Mouse (Mus musculus) c-Kit-negative CD71-positive TER-119-positive erythroid progenitor cells, embryonic 14.5 days (primary cell): ENCODE results near the gene Gpr146.
"Not testable (repeated sequence)": the region's sequence is repeated elsewhere in the genome, so short reads cannot be mapped to it uniquely, and the experiment has no call there.

Experiments used
- DNase-seq: peaks from one replicate; pipeline ENCODE4 v3.0.0-alpha.2; 2013; ENCODE audit warnings: low read depth, low spot score

The Gpr146 gene

GRCm38 (mm10) chr5:139377468-139378270 lies at the start of gene Gpr146:
Gene Gpr146, plus strand, starts transcription at chr5:139377697.
- no peak for DNase-seq

- no peak for DNase-seq
Measured at GRCm38 (mm10) chr5:139330766-139331165, 46.7 kb upstream of the Gpr146 start.

GRCm38 (mm10) chr5:139331742-139332141 lies 45.8 kb upstream of the Gpr146 start:
- DNase-seq, result peak; percentile 54

GRCm38 (mm10) chr5:139332590-139333272 lies 44.8 kb upstream of the Gpr146 start:
- no peak for DNase-seq

- no peak for DNase-seq
Measured at GRCm38 (mm10) chr5:139333301-139334013, 44.0 kb upstream of the Gpr146 start.

- not testable (repeated sequence) for DNase-seq
Measured at GRCm38 (mm10) chr5:139334394-139334793, 43.1 kb upstream of the Gpr146 start.

GRCm38 (mm10) chr5:139335634-139336033 lies 41.9 kb upstream of the Gpr146 start:
- no peak for DNase-seq

- no peak for DNase-seq
Measured at GRCm38 (mm10) chr5:139337826-139338370, 39.6 kb upstream of the Gpr146 start.

GRCm38 (mm10) chr5:139338403-139338802 lies 39.1 kb upstream of the Gpr146 start:
- no peak for DNase-seq

GRCm38 (mm10) chr5:139338891-139339290 lies 38.6 kb upstream of the Gpr146 start:
- no peak for DNase-seq

- peak; percentile 68 for DNase-seq
Measured at GRCm38 (mm10) chr5:139344021-139344686, 33.3 kb upstream of the Gpr146 start.

GRCm38 (mm10) chr5:139344687-139345363 lies 32.7 kb upstream of the Gpr146 start:
- peak; percentile 87 for DNase-seq

GRCm38 (mm10) chr5:139345364-139345714 lies 32.2 kb upstream of the Gpr146 start:
- no peak for DNase-seq

GRCm38 (mm10) chr5:139347225-139347624 lies 30.3 kb upstream of the Gpr146 start:
- DNase-seq, result no peak

- no peak for DNase-seq
Measured at GRCm38 (mm10) chr5:139349713-139350112, 27.8 kb upstream of the Gpr146 start.

- DNase-seq, result no peak
Measured at GRCm38 (mm10) chr5:139351134-139351533, 26.4 kb upstream of the Gpr146 start, which contains the start of gene Cox19. Gene Cox19, minus strand, starts transcription at chr5:139351418.

GRCm38 (mm10) chr5:139351628-139352027 lies 25.9 kb upstream of the Gpr146 start:
- no peak for DNase-seq

GRCm38 (mm10) chr5:139352317-139352716 lies 25.2 kb upstream of the Gpr146 start, which contains the start of gene Cyp2w1:
Gene Cyp2w1, plus strand, starts transcription at chr5:139352617.
- DNase-seq, result no peak

GRCm38 (mm10) chr5:139353496-139353895 lies 24.0 kb upstream of the Gpr146 start:
- peak; percentile 48 for DNase-seq

GRCm38 (mm10) chr5:139353946-139354345 lies 23.6 kb upstream of the Gpr146 start:
- DNase-seq, result no peak
